Mouse (Mus musculus): ENCODE data around the gene Obox3. TPM values are rescaled to one million over a fixed set of nuclear protein-coding genes. Genes with fewer than 3 reads are reported as not detected.
"Not testable (repeated sequence)": the region's sequence is repeated elsewhere in the genome, so short reads cannot be mapped to it uniquely, and the experiment has no call there.

The Obox3 gene
- polyA plus RNA-seq (2014; fragmentation: Nextera tagmentation; extraction: Ambion mirVana): not detected in 2 replicates

DNA sequence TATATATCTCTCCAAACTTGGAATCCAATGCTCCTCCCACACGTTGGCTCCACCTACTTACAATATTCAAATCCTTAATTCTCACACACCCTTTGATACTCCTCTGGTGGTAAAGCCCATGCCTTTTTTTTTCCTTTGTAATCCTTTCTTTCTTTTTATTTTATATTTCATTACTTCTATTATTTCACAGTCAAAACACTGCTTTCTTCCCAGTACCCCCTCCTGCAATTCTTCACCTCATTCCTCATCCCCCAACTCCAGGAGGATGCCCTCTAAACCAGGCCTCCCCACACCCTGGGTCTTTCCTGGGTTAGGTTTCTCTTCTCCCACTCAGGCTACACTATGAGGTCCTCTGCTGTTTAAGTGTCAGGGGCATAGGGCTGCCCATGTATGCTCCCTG lies at the start of gene Obox3:
TSS of gene Obox3 (minus strand) at position 101 of the 400 bp plus-strand sequence.
- ATAC-seq (replicated peaks; ENCODE audit: low FRiP score); H3K9ac ChIP-seq (ENCODE audit: low read depth, low read length); H3K36me3 ChIP-seq (ENCODE audit: control insufficient read depth, insufficient read depth, low read length); DNase-seq (ENCODE audit: low spot score); H3K4me3 ChIP-seq (ENCODE audit: low read depth, low read length); H3K4me1 ChIP-seq (replicated peaks; ENCODE audit: control insufficient read depth, insufficient read depth, low read length); H3K4me2 ChIP-seq; H3K9me3 ChIP-seq (ENCODE audit: control insufficient read depth, low read length); H3K27ac ChIP-seq (ENCODE audit: low read depth, low read length); H3K27me3 ChIP-seq (replicated peaks; ENCODE audit: control insufficient read depth, insufficient read depth, low read length): not testable (repeated sequence)
- WGBS: 25% methylated on average over 1 of the region's 1 CpGs

GRCm38 (mm10) chr7:15509411-15509810 lies 130.3 kb downstream of the Obox3 start:
- not testable (repeated sequence) for DNase-seq (ENCODE audit: low spot score); H3K27me3 ChIP-seq (replicated peaks; ENCODE audit: control insufficient read depth, insufficient read depth, low read length); H3K4me2 ChIP-seq; H3K9me3 ChIP-seq (ENCODE audit: control insufficient read depth, low read length); H3K9ac ChIP-seq (ENCODE audit: low read depth, low read length); ATAC-seq (replicated peaks; ENCODE audit: low FRiP score); H3K36me3 ChIP-seq (ENCODE audit: control insufficient read depth, insufficient read depth, low read length); H3K4me3 ChIP-seq (ENCODE audit: low read depth, low read length); H3K4me1 ChIP-seq (replicated peaks; ENCODE audit: control insufficient read depth, insufficient read depth, low read length); H3K27ac ChIP-seq (ENCODE audit: low read depth, low read length)
- WGBS: 83% methylated on average over 5 of the region's 5 CpGs

Other genes with a start within 250 kb of the Obox3 start
- gene Obox5, start 110.2 kb upstream of the Obox3 start, polyA plus RNA-seq (2014; fragmentation: Nextera tagmentation; extraction: Ambion mirVana): not detected in 2 replicates
- gene Obox6, start 199.8 kb upstream of the Obox3 start, polyA plus RNA-seq (2014; fragmentation: Nextera tagmentation; extraction: Ambion mirVana): not detected in 2 replicates
- not detected in 2 replicates for gene Crx, start 240.1 kb upstream of the Obox3 start, polyA plus RNA-seq (2014; fragmentation: Nextera tagmentation; extraction: Ambion mirVana)
- not detected in 2 replicates for gene Crxos, start 242.7 kb upstream of the Obox3 start, polyA plus RNA-seq (2014; fragmentation: Nextera tagmentation; extraction: Ambion mirVana)

All from liver, embryonic 11.5 days (tissue).